Mouse (Mus musculus): Measurements from ENCODE around the gene Mrps24. TPM values are rescaled to one million over a fixed set of nuclear protein-coding genes. Genes with fewer than 3 reads are reported as not detected.
A peak's percentile ranks its signal among the peaks of the same experiment; 100 is the strongest.

The Mrps24 gene
- polyA plus RNA-seq (2016; fragmentation: Nextera tagmentation; extraction: Ambion mirVana), result 151 and 159 TPM in 2 replicates

GRCm38 (mm10) chr11:5715630-5716105 lies at the start of gene Mrps24:
Gene Mrps24 (minus strand): TSS chr11:5715680.
- H3K4me1 ChIP-seq, result no peaks in the 10 kb centered on the region
- ATAC-seq (ENCODE audit: low FRiP score, low read depth), result no peak

GRCm38 (mm10) chr11:5762633-5762982 lies 47.1 kb upstream of the Mrps24 start:
- peak; percentile 57; the same call in 1 of the 2 replicates for ATAC-seq (ENCODE audit: low FRiP score, low read depth)
- no peaks in the 10 kb centered on the region for H3K36me3 ChIP-seq
- peak overlapping the region; percentile 35; the same call in 1 of the 2 replicates for H3K9ac ChIP-seq
- no peaks in the 10 kb centered on the region for H3K27me3 ChIP-seq (replicated peaks)
- H3K4me2 ChIP-seq (replicated peaks), result peak overlapping the region; percentile 79
- no peak overlapping the region for H3K27ac ChIP-seq
- 20% methylated on average over 6 of the region's 6 CpGs for WGBS
- H3K4me1 ChIP-seq, result peaks cover 11% of the 10 kb centered on the region
- H3K9me3 ChIP-seq, result no peaks in the 10 kb centered on the region
- H3K4me3 ChIP-seq, result peak overlapping the region; percentile 73

More at GRCm38 (mm10) chr11:5715630-5716105, at the start of gene Mrps24:
- Histone ChIP-seq H3K27ac (no peak within 1 kb of the TSS), H3K27me3 (replicated peaks) (no peaks in the 10 kb centered on the region), H3K4me2 (replicated peaks) (no peak within 1 kb of the TSS), H3K9me3 (no peaks in the 10 kb centered on the region), H3K9ac (no peak within 1 kb of the TSS), H3K36me3 (peaks cover 37% of the 10 kb centered on the region), H3K4me3 (no peak within 1 kb of the TSS)
- WGBS, result 82% methylated on average over 14 of the region's 14 CpGs

- Histone ChIP-seq H3K27ac (peak within 1 kb of the TSS; percentile 80; the same call in 1 of the 2 replicates), H3K9me3 (no peaks in the 10 kb centered on the region), H3K27me3 (replicated peaks) (no peaks in the 10 kb centered on the region), H3K4me1 (peaks cover 11% of the 10 kb centered on the region), H3K36me3 (no peaks in the 10 kb centered on the region), H3K9ac (peak within 1 kb of the TSS; percentile 89), H3K4me2 (replicated peaks) (peak within 1 kb of the TSS; percentile 79), H3K4me3 (peak within 1 kb of the TSS; percentile 73)
- under 1% methylated on average over 68 of the region's 68 CpGs for WGBS
- peak; percentile 99 for ATAC-seq (ENCODE audit: low FRiP score, low read depth)
Observed at GRCm38 (mm10) chr11:5761820-5762632, 46.5 kb upstream of the Mrps24 start, which contains the start of gene Urgcp. Gene Urgcp (minus strand): TSS chr11:5762376.

GRCm38 (mm10) chr11:5753755-5754154 lies 38.3 kb upstream of the Mrps24 start:
- Histone ChIP-seq H3K27me3 (replicated peaks) (no peaks in the 10 kb centered on the region), H3K36me3 (peaks cover 14% of the 10 kb centered on the region; the same call in 1 of the 2 replicates), H3K4me3 (no peak overlapping the region), H3K27ac (no peak overlapping the region), H3K9me3 (peaks cover 5% of the 10 kb centered on the region; the same call in 1 of the 2 replicates), H3K4me1 (no peaks in the 10 kb centered on the region), H3K4me2 (replicated peaks) (no peak overlapping the region), H3K9ac (no peak overlapping the region)
- no peak for ATAC-seq (ENCODE audit: low FRiP score, low read depth)
- WGBS, result 85% methylated on average over 2 of the region's 2 CpGs

GRCm38 (mm10) chr11:5744951-5745350 lies 29.5 kb upstream of the Mrps24 start:
- Histone ChIP-seq H3K27ac (no peak overlapping the region), H3K4me1 (peaks cover 3% of the 10 kb centered on the region), H3K9me3 (no peaks in the 10 kb centered on the region), H3K9ac (no peak overlapping the region), H3K4me2 (replicated peaks) (no peak overlapping the region), H3K36me3 (0 out of 2 replicates have a peak, but pooled peaks cover 6% of the 10 kb centered on the region), H3K27me3 (replicated peaks) (no peaks in the 10 kb centered on the region), H3K4me3 (no peak overlapping the region)
- ATAC-seq (ENCODE audit: low FRiP score, low read depth), result no peak
- 83% methylated on average over 2 of the region's 2 CpGs for WGBS

GRCm38 (mm10) chr11:5742106-5742505 lies 26.6 kb upstream of the Mrps24 start:
- H3K4me3 ChIP-seq, result no peak overlapping the region
- no peak overlapping the region for H3K9ac ChIP-seq
- no peaks in the 10 kb centered on the region for H3K36me3 ChIP-seq
- H3K27ac ChIP-seq, result no peak overlapping the region
- no peaks in the 10 kb centered on the region for H3K9me3 ChIP-seq
- no peak for ATAC-seq (ENCODE audit: low FRiP score, low read depth)
- WGBS, result 82% methylated on average over 7 of the region's 7 CpGs
- peaks cover 3% of the 10 kb centered on the region for H3K4me1 ChIP-seq
- H3K4me2 ChIP-seq (replicated peaks), result no peak overlapping the region
- H3K27me3 ChIP-seq (replicated peaks), result no peaks in the 10 kb centered on the region

- peak overlapping the region; percentile 84 for H3K4me3 ChIP-seq
- no peaks in the 10 kb centered on the region for H3K36me3 ChIP-seq
- peak; percentile 88 for ATAC-seq (ENCODE audit: low FRiP score, low read depth)
- H3K9ac ChIP-seq, result peak overlapping the region; percentile 96
- H3K9me3 ChIP-seq, result no peaks in the 10 kb centered on the region
- H3K4me1 ChIP-seq, result peaks cover 3% of the 10 kb centered on the region
- no peaks in the 10 kb centered on the region for H3K27me3 ChIP-seq (replicated peaks)
- no peak overlapping the region for H3K27ac ChIP-seq
- H3K4me2 ChIP-seq (replicated peaks), result peak overlapping the region; percentile 98
- whole genome bisulfite sequencing, result 1% methylated on average over 42 of the region's 50 CpGs
Observed at GRCm38 (mm10) chr11:5740965-5741627, 25.6 kb upstream of the Mrps24 start.

- no peaks in the 10 kb centered on the region for H3K27me3 ChIP-seq (replicated peaks)
- H3K9me3 ChIP-seq, result no peaks in the 10 kb centered on the region
- peak overlapping the region; percentile 84 for H3K4me3 ChIP-seq
- H3K4me2 ChIP-seq (replicated peaks), result peak overlapping the region; percentile 98
- H3K27ac ChIP-seq, result no peak overlapping the region
- WGBS, result 2% methylated on average over 26 of the region's 26 CpGs
- peak; percentile 57 for ATAC-seq (ENCODE audit: low FRiP score, low read depth)
- H3K9ac ChIP-seq, result peak overlapping the region; percentile 96
- H3K4me1 ChIP-seq, result peaks cover 3% of the 10 kb centered on the region
- no peaks in the 10 kb centered on the region for H3K36me3 ChIP-seq
Observed at GRCm38 (mm10) chr11:5740599-5740964, 25.1 kb upstream of the Mrps24 start.

- no peaks in the 10 kb centered on the region for H3K27me3 ChIP-seq (replicated peaks)
- H3K4me1 ChIP-seq, result peaks cover 3% of the 10 kb centered on the region
- H3K4me2 ChIP-seq (replicated peaks), result peak overlapping the region; percentile 25; the same call in 1 of the 2 replicates
- H3K4me3 ChIP-seq, result no peak overlapping the region
- H3K9ac ChIP-seq, result no peak overlapping the region
- H3K27ac ChIP-seq, result no peak overlapping the region
- 72% methylated on average over 3 of the region's 3 CpGs for WGBS
- no peaks in the 10 kb centered on the region for H3K9me3 ChIP-seq
- no peaks in the 10 kb centered on the region for H3K36me3 ChIP-seq
- ATAC-seq (ENCODE audit: low FRiP score, low read depth), result no peak
Observed at GRCm38 (mm10) chr11:5739846-5740245, 24.4 kb upstream of the Mrps24 start.

- no peaks in the 10 kb centered on the region for H3K27me3 ChIP-seq (replicated peaks)
- H3K4me2 ChIP-seq (replicated peaks), result no peak overlapping the region
- H3K4me3 ChIP-seq, result no peak overlapping the region
- H3K27ac ChIP-seq, result no peak overlapping the region
- WGBS, result 70% methylated on average over 5 of the region's 5 CpGs
- H3K4me1 ChIP-seq, result peaks cover 3% of the 10 kb centered on the region
- no peak overlapping the region for H3K9ac ChIP-seq
- no peaks in the 10 kb centered on the region for H3K9me3 ChIP-seq
- no peak for ATAC-seq (ENCODE audit: low FRiP score, low read depth)
- H3K36me3 ChIP-seq, result no peaks in the 10 kb centered on the region
Observed at GRCm38 (mm10) chr11:5738888-5739632, 23.6 kb upstream of the Mrps24 start.

- Histone ChIP-seq H3K4me1 (peaks cover 8% of the 10 kb centered on the region), H3K27ac (no peak overlapping the region), H3K27me3 (replicated peaks) (no peaks in the 10 kb centered on the region), H3K9me3 (no peaks in the 10 kb centered on the region), H3K36me3 (no peaks in the 10 kb centered on the region), H3K4me3 (no peak overlapping the region), H3K4me2 (replicated peaks) (no peak overlapping the region), H3K9ac (no peak overlapping the region)
- 89% methylated on average over 5 of the region's 5 CpGs for WGBS
- no peak for ATAC-seq (ENCODE audit: low FRiP score, low read depth)
Observed at GRCm38 (mm10) chr11:5737137-5737536, 21.7 kb upstream of the Mrps24 start.

- no peak overlapping the region for H3K27ac ChIP-seq
- H3K4me3 ChIP-seq, result no peak overlapping the region
- H3K4me2 ChIP-seq (replicated peaks), result no peak overlapping the region
- no peak overlapping the region for H3K9ac ChIP-seq
- H3K4me1 ChIP-seq, result peaks cover 5% of the 10 kb centered on the region; the same call in 1 of the 2 replicates
- H3K36me3 ChIP-seq, result no peaks in the 10 kb centered on the region
- H3K27me3 ChIP-seq (replicated peaks), result no peaks in the 10 kb centered on the region
- no peaks in the 10 kb centered on the region for H3K9me3 ChIP-seq
- 93% methylated on average over 4 of the region's 4 CpGs for WGBS
- ATAC-seq (ENCODE audit: low FRiP score, low read depth), result no peak
Observed at GRCm38 (mm10) chr11:5734323-5734722, 18.8 kb upstream of the Mrps24 start.

Measured in neural tube, embryonic 12.5 days (tissue).